Mouse (Mus musculus) MEL (cell line): ENCODE data around the gene Itpr3.

Source experiments
- CTCF ChIP-seq, 3 experiments: IDR thresholded peaks in 2 of 3; conservative IDR thresholded peaks in 1 of 3; 2 replicates each; pipeline ENCODE4 v1.5.1; 2011 to 2012; ENCODE audit warnings: low read length in 3 of 3, low read depth in 2 of 3, mild to moderate bottlenecking in 2 of 3, improper control_type of control experiment in 1 of 3, inconsistent platforms in 1 of 3, mixed read lengths in 1 of 3, moderate library complexity in 1 of 3; ENCODE audit not compliant: control insufficient read depth in 1 of 3, insufficient read depth in 1 of 3, poor library complexity in 1 of 3, severe bottlenecking in 1 of 3
- MAFK ChIP-seq: IDR thresholded peaks from 2 replicates; pipeline ENCODE4 v1.6.1; 2011; ENCODE audit warnings: low read depth, mild to moderate bottlenecking, low read length, improper control_type of control experiment, borderline replicate concordance
- POLR2A ChIP-seq, 2 experiments: IDR thresholded peaks; 2 replicates each; pipeline ENCODE4 v1.6.1; 2011 to 2012; ENCODE audit warnings: low read length in 2 of 2, mild to moderate bottlenecking in 2 of 2, control low read depth in 1 of 2, improper control_type of control experiment in 1 of 2, low read depth in 1 of 2, moderate library complexity in 1 of 2; ENCODE audit not compliant: control insufficient read depth in 1 of 2, insufficient read depth in 1 of 2, poor library complexity in 1 of 2
- SMC3 ChIP-seq: IDR thresholded peaks from 2 replicates; pipeline ENCODE4 v1.6.1; 2011; ENCODE audit warnings: low read depth, low read length, improper control_type of control experiment
- ZKSCAN1 ChIP-seq: IDR thresholded peaks from 2 replicates; pipeline ENCODE4 v1.6.1; 2012; ENCODE audit warnings: low read depth, mild to moderate bottlenecking, inconsistent platforms, low read length, improper control_type of control experiment, moderate library complexity

DNA sequence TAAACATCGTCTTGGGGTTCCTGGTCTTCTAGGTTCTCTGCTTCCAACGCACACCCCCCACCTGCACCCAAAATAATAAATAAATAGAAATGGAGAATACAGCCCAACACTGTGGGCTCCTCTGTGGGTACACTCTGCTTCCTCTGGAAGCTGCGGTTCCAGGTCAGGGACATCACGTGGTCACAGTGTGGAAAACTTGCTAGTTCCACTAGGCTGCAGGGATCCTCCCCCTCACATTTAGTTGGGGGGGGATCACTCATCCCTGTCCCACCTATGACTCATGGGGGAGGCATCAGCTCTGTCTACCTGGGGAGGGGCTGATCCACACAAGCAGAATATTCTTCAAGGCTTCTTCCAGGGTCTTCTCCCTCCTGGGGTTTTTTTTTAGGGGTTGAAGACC is 87.0 kb downstream of the Itpr3 start:
- TF ChIP-seq MAFK (no peak), CTCF (IDR thresholded peaks at IDR 0.05 in 2 of 3, conservative IDR thresholded peaks at IDR 0.05 in 1 of 3; ENCODE audit: control insufficient read depth in 1 of 3, insufficient read depth in 1 of 3, low read depth in 2 of 3, low read length in 3 of 3, poor library complexity in 1 of 3, severe bottlenecking in 1 of 3) (no peak), POLR2A (IDR thresholded peaks at IDR 0.05; ENCODE audit: control insufficient read depth in 1 of 2, insufficient read depth in 1 of 2, low read depth in 1 of 2, low read length in 2 of 2, poor library complexity in 1 of 2) (no peak), SMC3 (no peak), ZKSCAN1 (no peak)
